25 mouse cellular contexts compared by ENCODE assay signal in the genomic region with DNA sequence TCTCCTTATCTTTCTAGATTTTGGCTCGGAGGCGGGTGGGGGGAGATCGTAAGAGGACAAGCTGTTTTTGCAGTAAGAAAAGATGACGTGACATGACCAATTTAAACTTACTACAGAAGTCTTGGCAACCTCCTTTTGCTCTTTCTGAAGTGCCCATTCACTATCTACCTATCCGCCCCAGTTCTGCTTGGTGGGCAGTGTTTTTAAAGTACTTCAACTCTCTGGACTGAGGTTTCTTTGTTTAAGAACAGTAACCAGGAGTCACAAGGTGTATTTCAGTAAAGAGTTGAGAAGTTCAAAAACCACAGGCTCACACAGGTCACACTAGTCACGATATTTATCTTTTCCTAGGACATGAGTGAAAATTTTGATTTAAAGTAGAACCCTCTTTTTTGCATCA.
"Had no signal": no experiment of that assay in that cellular context is flagged by ENCODE, and none has a peak within 500 bp of the region (broad histone marks: within the 10 kb centered on the region; RNA-seq: fewer than 3 reads in every experiment).

No protein-coding gene starts in this region.

- H3K36me3 ChIP-seq: hindbrain, embryonic 15.5 days had no signal

- H3K27ac ChIP-seq: heart, adult 2 months; heart, embryonic 13.5 days; heart, embryonic 15.5 days; hindbrain, embryonic 13.5 days; hindbrain, embryonic 15.5 days; hindbrain, postnatal 0 days; kidney, embryonic 15.5 days; kidney, postnatal 0 days; limb, embryonic 13.5 days had no signal

- H3K27me3 ChIP-seq: heart, embryonic 13.5 days; heart, embryonic 15.5 days; hindbrain, embryonic 13.5 days; hindbrain, embryonic 15.5 days; kidney, embryonic 15.5 days; limb, embryonic 13.5 days had no signal

- H3K4me2 ChIP-seq: heart, embryonic 11.5 days; heart, embryonic 13.5 days; heart, embryonic 15.5 days; hindbrain, embryonic 13.5 days; hindbrain, embryonic 15.5 days; kidney, embryonic 15.5 days; limb, embryonic 13.5 days had no signal

- ATAC-seq: forebrain, postnatal 0 days; hindbrain, postnatal 0 days; intestine, embryonic 16.5 days had no signal

- H3K4me1 ChIP-seq: heart, embryonic 15.5 days; hindbrain, embryonic 13.5 days; hindbrain, embryonic 15.5 days; limb, embryonic 13.5 days had no signal

- DNase-seq: forebrain, postnatal 0 days; gastrocnemius, postnatal 14 days; gastrocnemius, postnatal 36 days; heart, adult 11 months; heart, adult 2 months; heart, postnatal 14 days; heart, postnatal 36 days; kidney, adult 11 months; kidney, adult 2 months; kidney, adult 9 months; kidney, postnatal 14 days; kidney, postnatal 36 days; layer of hippocampus, adult 9-11 months; layer of hippocampus, postnatal 36 days; left cerebral cortex, postnatal 4 days had no signal

- H3K9ac ChIP-seq: forebrain, postnatal 0 days; heart, embryonic 13.5 days; heart, embryonic 15.5 days; hindbrain, embryonic 13.5 days; hindbrain, embryonic 15.5 days; kidney, embryonic 15.5 days; limb, embryonic 13.5 days had no signal

- H3K9me3 ChIP-seq: heart, embryonic 13.5 days; heart, embryonic 15.5 days; hindbrain, embryonic 13.5 days; hindbrain, embryonic 15.5 days; kidney, embryonic 15.5 days; limb, embryonic 13.5 days had no signal

- H3K4me3 ChIP-seq: heart, adult 2 months; heart, embryonic 13.5 days; heart, embryonic 15.5 days; hindbrain, embryonic 13.5 days; hindbrain, embryonic 15.5 days; kidney, embryonic 15.5 days; limb, embryonic 13.5 days had no signal
